Mouse (Mus musculus): ENCODE measurements around the gene Trpc4. TPM values are rescaled to one million over a fixed set of nuclear protein-coding genes. Genes with fewer than 3 reads are reported as not detected.

The Trpc4 gene
- polyA plus RNA-seq, 1 experiment from 2014 or later = 6.3 TPM

- no peak overlapping the region for H3K4me3 ChIP-seq (ENCODE audit: low read length)
- H3K9me3 ChIP-seq (ENCODE audit: control insufficient read depth, low read length) = no peaks in the 10 kb centered on the region
- 0 out of 2 replicates have a peak, but pooled peaks cover 2% of the 10 kb centered on the region for H3K36me3 ChIP-seq (ENCODE audit: control insufficient read depth, insufficient read depth, low read length)
- no peaks in the 10 kb centered on the region for H3K4me1 ChIP-seq (ENCODE audit: control insufficient read depth, insufficient read depth, low read depth, low read length)
- no peak overlapping the region for H3K4me2 ChIP-seq (ENCODE audit: low read length)
- H3K9ac ChIP-seq (ENCODE audit: low read depth, low read length) = no peak overlapping the region
- no peaks in the 10 kb centered on the region for H3K27me3 ChIP-seq (replicated peaks; ENCODE audit: control insufficient read depth, insufficient read depth, low read length)
- WGBS = 86% methylated on average over 6 of the region's 6 CpGs
- no peak overlapping the region for H3K27ac ChIP-seq (ENCODE audit: low read depth, low read length)
- no peak for ATAC-seq
Measured at GRCm38 (mm10) chr3:54190932-54191668, 35.3 kb downstream of the Trpc4 start.

DNA sequence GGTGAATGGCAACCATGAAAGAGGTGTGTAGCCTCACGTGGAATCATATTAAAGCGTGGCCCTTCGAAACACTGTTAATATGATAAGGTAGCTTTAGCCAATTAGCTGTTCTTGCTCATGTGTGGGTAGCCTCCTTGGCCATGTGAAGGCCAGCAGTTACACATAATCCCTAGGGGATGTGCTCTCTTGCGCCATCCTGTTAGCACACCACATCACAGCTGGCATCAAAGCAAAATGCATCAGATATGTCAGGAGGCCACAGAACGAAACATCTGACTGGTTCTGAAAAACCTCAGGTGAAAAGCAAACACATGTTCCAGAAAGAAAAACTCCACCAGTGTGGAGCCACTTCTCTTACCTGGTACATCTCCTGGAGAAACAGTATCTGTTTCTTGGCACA, 45.4 kb downstream of the Trpc4 start:
- Histone ChIP-seq H3K36me3 (ENCODE audit: control insufficient read depth, insufficient read depth, low read length) (no peaks in the 10 kb centered on the region), H3K4me1 (ENCODE audit: control insufficient read depth, insufficient read depth, low read depth, low read length) (no peaks in the 10 kb centered on the region), H3K9ac (ENCODE audit: low read depth, low read length) (no peak overlapping the region), H3K27me3 (replicated peaks; ENCODE audit: control insufficient read depth, insufficient read depth, low read length) (no peaks in the 10 kb centered on the region), H3K4me2 (ENCODE audit: low read length) (no peak overlapping the region), H3K27ac (ENCODE audit: low read depth, low read length) (no peak overlapping the region), H3K9me3 (ENCODE audit: control insufficient read depth, low read length) (no peaks in the 10 kb centered on the region), H3K4me3 (ENCODE audit: low read length) (no peak overlapping the region)
- 89% methylated on average over 5 of the region's 5 CpGs for WGBS
- ATAC-seq = no peak

DNA sequence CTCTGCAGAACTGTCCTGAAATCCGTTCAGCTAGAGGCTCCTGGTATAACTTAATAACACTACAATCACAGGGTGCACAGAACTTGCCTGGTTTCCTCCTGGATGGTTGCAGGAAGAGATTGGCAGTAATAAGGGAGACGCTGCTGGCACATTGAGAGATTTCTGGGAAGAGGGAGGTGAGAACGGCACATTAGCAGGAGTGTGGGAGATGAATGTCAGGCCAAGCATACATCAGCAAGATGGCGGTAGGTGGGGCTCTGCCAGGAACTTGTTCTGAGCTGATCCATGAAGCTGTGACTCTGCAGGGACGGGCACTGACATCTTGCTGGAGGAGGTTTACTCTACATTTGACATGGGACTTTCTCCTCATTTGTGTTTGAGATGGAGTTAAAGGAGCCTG, 48.6 kb downstream of the Trpc4 start:
- 89% methylated on average over 5 of the region's 5 CpGs for whole genome bisulfite sequencing
- no peaks in the 10 kb centered on the region for H3K27me3 ChIP-seq (replicated peaks; ENCODE audit: control insufficient read depth, insufficient read depth, low read length)
- no peak overlapping the region for H3K4me2 ChIP-seq (ENCODE audit: low read length)
- no peaks in the 10 kb centered on the region for H3K36me3 ChIP-seq (ENCODE audit: control insufficient read depth, insufficient read depth, low read length)
- no peak overlapping the region for H3K4me3 ChIP-seq (ENCODE audit: low read length)
- no peak overlapping the region for H3K9ac ChIP-seq (ENCODE audit: low read depth, low read length)
- H3K9me3 ChIP-seq (ENCODE audit: control insufficient read depth, low read length) = no peaks in the 10 kb centered on the region
- H3K4me1 ChIP-seq (ENCODE audit: control insufficient read depth, insufficient read depth, low read depth, low read length) = no peaks in the 10 kb centered on the region
- no peak for ATAC-seq
- H3K27ac ChIP-seq (ENCODE audit: low read depth, low read length) = no peak overlapping the region

DNA sequence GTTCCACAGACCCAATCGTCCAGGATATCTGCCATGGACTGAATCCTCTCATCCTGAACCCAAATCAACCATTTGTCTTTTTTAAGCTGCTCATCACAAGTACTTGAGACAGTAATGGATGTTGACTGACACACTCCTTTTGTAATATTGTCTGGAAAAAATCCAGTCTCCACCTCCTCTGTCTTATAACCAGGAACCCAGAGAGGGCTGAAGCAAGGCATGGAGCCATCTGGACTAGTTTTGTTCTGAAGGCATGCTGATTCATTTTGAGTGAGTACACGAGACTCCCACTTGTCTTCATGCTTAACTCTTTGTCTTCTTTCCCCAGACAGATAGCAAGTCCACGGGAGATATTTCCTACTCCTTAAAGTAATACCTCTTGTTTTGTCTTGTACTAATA, 54.3 kb downstream of the Trpc4 start:
- no peaks in the 10 kb centered on the region for H3K9me3 ChIP-seq (ENCODE audit: control insufficient read depth, low read length)
- no peak overlapping the region for H3K4me2 ChIP-seq (ENCODE audit: low read length)
- 74% methylated on average over 3 of the region's 3 CpGs for WGBS
- H3K27me3 ChIP-seq (replicated peaks; ENCODE audit: control insufficient read depth, insufficient read depth, low read length) = no peaks in the 10 kb centered on the region
- H3K4me3 ChIP-seq (ENCODE audit: low read length) = no peak overlapping the region
- no peak overlapping the region for H3K27ac ChIP-seq (ENCODE audit: low read depth, low read length)
- H3K9ac ChIP-seq (ENCODE audit: low read depth, low read length) = no peak overlapping the region
- H3K4me1 ChIP-seq (ENCODE audit: control insufficient read depth, insufficient read depth, low read depth, low read length) = no peaks in the 10 kb centered on the region
- H3K36me3 ChIP-seq (ENCODE audit: control insufficient read depth, insufficient read depth, low read length) = no peaks in the 10 kb centered on the region
- ATAC-seq = no peak

GRCm38 (mm10) chr3:54211441-54211840, 55.6 kb downstream of the Trpc4 start:
- no peaks in the 10 kb centered on the region for H3K9me3 ChIP-seq (ENCODE audit: control insufficient read depth, low read length)
- no peak overlapping the region for H3K9ac ChIP-seq (ENCODE audit: low read depth, low read length)
- no peaks in the 10 kb centered on the region for H3K36me3 ChIP-seq (ENCODE audit: control insufficient read depth, insufficient read depth, low read length)
- no peaks in the 10 kb centered on the region for H3K4me1 ChIP-seq (ENCODE audit: control insufficient read depth, insufficient read depth, low read depth, low read length)
- no peak for ATAC-seq
- H3K4me2 ChIP-seq (ENCODE audit: low read length) = no peak overlapping the region
- H3K4me3 ChIP-seq (ENCODE audit: low read length) = no peak overlapping the region
- no peak overlapping the region for H3K27ac ChIP-seq (ENCODE audit: low read depth, low read length)
- no peaks in the 10 kb centered on the region for H3K27me3 ChIP-seq (replicated peaks; ENCODE audit: control insufficient read depth, insufficient read depth, low read length)
- WGBS = 56% methylated on average over 1 of the region's 1 CpGs

DNA sequence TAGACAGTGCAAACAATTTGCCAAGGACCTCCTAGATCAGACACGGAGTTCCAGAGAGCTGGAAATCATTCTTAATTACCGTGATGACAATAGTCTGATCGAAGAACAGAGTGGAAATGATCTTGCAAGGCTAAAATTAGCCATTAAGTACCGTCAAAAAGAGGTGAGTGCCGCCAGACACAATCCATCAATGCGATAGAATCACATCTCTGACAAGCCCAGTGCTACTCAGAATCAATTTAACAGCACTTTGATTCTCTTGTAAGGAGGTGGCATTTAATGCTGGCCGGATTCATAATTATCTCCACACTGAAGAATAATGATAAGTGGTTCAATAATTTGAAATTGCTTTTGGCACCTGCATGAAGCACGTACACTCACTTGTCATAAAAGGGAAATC, 66.7 kb downstream of the Trpc4 start:
- H3K27ac ChIP-seq (ENCODE audit: low read depth, low read length) = no peak overlapping the region
- H3K36me3 ChIP-seq (ENCODE audit: control insufficient read depth, insufficient read depth, low read length) = no peaks in the 10 kb centered on the region
- H3K4me3 ChIP-seq (ENCODE audit: low read length) = no peak overlapping the region
- 59% methylated on average over 8 of the region's 8 CpGs for WGBS
- H3K4me1 ChIP-seq (ENCODE audit: control insufficient read depth, insufficient read depth, low read depth, low read length) = no peaks in the 10 kb centered on the region
- no peak overlapping the region for H3K4me2 ChIP-seq (ENCODE audit: low read length)
- ATAC-seq = peak; percentile 45; the same call in 1 of the 2 replicates
- no peak overlapping the region for H3K9ac ChIP-seq (ENCODE audit: low read depth, low read length)
- no peaks in the 10 kb centered on the region for H3K27me3 ChIP-seq (replicated peaks; ENCODE audit: control insufficient read depth, insufficient read depth, low read length)
- no peaks in the 10 kb centered on the region for H3K9me3 ChIP-seq (ENCODE audit: control insufficient read depth, low read length)

DNA sequence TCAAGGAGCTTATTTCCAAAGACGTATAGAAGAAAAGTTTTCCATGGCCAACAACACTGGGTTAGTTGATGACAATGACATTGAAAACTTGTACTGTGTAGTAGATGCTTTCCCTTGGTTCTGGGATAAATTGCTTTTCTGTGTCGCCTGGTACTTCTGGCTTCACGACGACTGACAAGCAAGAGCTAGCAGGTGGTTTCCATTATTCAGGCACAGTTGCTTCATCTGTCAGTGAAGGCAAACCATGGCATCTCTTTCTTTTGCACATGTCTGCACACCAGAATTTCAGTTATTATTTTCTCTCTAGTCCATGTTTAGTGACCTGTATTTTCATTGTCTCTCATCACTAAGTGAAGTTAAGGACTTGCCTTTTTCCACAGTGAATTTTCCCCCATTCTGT, 72.6 kb downstream of the Trpc4 start:
- ATAC-seq = no peak
- Histone ChIP-seq H3K4me2 (ENCODE audit: low read length) (no peak overlapping the region), H3K27ac (ENCODE audit: low read depth, low read length) (no peak overlapping the region), H3K36me3 (ENCODE audit: control insufficient read depth, insufficient read depth, low read length) (no peaks in the 10 kb centered on the region), H3K4me1 (ENCODE audit: control insufficient read depth, insufficient read depth, low read depth, low read length) (no peaks in the 10 kb centered on the region), H3K27me3 (replicated peaks; ENCODE audit: control insufficient read depth, insufficient read depth, low read length) (no peaks in the 10 kb centered on the region), H3K4me3 (ENCODE audit: low read length) (no peak overlapping the region), H3K9me3 (ENCODE audit: control insufficient read depth, low read length) (no peaks in the 10 kb centered on the region), H3K9ac (ENCODE audit: low read depth, low read length) (no peak overlapping the region)
- WGBS = 56% methylated on average over 4 of the region's 4 CpGs

- H3K4me1 ChIP-seq (ENCODE audit: control insufficient read depth, insufficient read depth, low read depth, low read length) = no peaks in the 10 kb centered on the region
- 75% methylated on average over 5 of the region's 5 CpGs for WGBS
- no peaks in the 10 kb centered on the region for H3K36me3 ChIP-seq (ENCODE audit: control insufficient read depth, insufficient read depth, low read length)
- no peaks in the 10 kb centered on the region for H3K27me3 ChIP-seq (replicated peaks; ENCODE audit: control insufficient read depth, insufficient read depth, low read length)
- H3K9me3 ChIP-seq (ENCODE audit: control insufficient read depth, low read length) = no peaks in the 10 kb centered on the region; the same call in 1 of the 2 replicates
- H3K9ac ChIP-seq (ENCODE audit: low read depth, low read length) = no peak overlapping the region
- no peak for ATAC-seq
- no peak overlapping the region for H3K27ac ChIP-seq (ENCODE audit: low read depth, low read length)
- H3K4me2 ChIP-seq (ENCODE audit: low read length) = no peak overlapping the region
- no peak overlapping the region for H3K4me3 ChIP-seq (ENCODE audit: low read length)
Measured at GRCm38 (mm10) chr3:54238891-54239290, 83.1 kb downstream of the Trpc4 start.

DNA sequence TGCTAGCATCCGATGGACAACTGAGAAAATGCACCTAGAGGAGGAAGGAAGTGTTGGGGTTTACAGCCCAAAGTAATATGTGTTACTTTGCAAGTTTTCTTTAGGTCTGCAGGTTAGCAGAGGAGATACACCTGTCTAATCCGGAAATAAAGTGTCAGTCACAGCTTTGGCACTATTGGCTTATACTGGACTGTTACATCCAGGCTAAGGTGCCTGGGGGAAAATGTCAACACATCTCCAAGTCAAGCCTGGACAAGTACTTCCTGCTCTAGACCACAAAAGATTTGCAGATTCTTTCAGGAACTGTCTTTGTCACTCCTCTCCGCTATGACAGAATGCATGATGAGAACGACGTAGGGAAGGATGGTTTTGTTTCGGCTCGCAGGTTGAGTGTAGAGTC, 83.6 kb downstream of the Trpc4 start:
- WGBS = 94% methylated on average over 7 of the region's 7 CpGs
- no peaks in the 10 kb centered on the region for H3K36me3 ChIP-seq (ENCODE audit: control insufficient read depth, insufficient read depth, low read length)
- no peaks in the 10 kb centered on the region for H3K27me3 ChIP-seq (replicated peaks; ENCODE audit: control insufficient read depth, insufficient read depth, low read length)
- H3K9ac ChIP-seq (ENCODE audit: low read depth, low read length) = no peak overlapping the region
- H3K27ac ChIP-seq (ENCODE audit: low read depth, low read length) = no peak overlapping the region
- no peak overlapping the region for H3K4me3 ChIP-seq (ENCODE audit: low read length)
- H3K4me2 ChIP-seq (ENCODE audit: low read length) = no peak overlapping the region
- H3K9me3 ChIP-seq (ENCODE audit: control insufficient read depth, low read length) = no peaks in the 10 kb centered on the region; the same call in 1 of the 2 replicates
- ATAC-seq = no peak
- H3K4me1 ChIP-seq (ENCODE audit: control insufficient read depth, insufficient read depth, low read depth, low read length) = no peaks in the 10 kb centered on the region

All from hindbrain, embryonic 16.5 days (tissue).